Mouse (Mus musculus): ENCODE measurements around the gene 6820408C15Rik.

Gene 6820408C15Rik

GRCm38 (mm10) chr2:152464570-152465150 is 49.3 kb downstream of the 6820408C15Rik start, which contains the start of gene Defb23:
Gene Defb23, minus strand, starts transcription at chr2:152464620.
- no peak for DNase-seq (ENCODE audit: extremely low read depth, low read depth, low spot score)

GRCm38 (mm10) chr2:152470973-152471372 is 55.6 kb downstream of the 6820408C15Rik start:
- no peak for DNase-seq (ENCODE audit: extremely low read depth, low read depth, low spot score)

- no peak for DNase-seq (ENCODE audit: extremely low read depth, low read depth, low spot score)
These were observed 57.0 kb downstream of the 6820408C15Rik start for GRCm38 (mm10) chr2:152472434-152472833.

GRCm38 (mm10) chr2:152476763-152477162 is 61.4 kb downstream of the 6820408C15Rik start, which contains the start of gene Defb20:
Gene Defb20, plus strand, starts transcription at chr2:152477063.
- DNase-seq (ENCODE audit: extremely low read depth, low read depth, low spot score) = no peak

GRCm38 (mm10) chr2:152480881-152481280 is 65.5 kb downstream of the 6820408C15Rik start:
- no peak for DNase-seq (ENCODE audit: extremely low read depth, low read depth, low spot score)

- no peak for DNase-seq (ENCODE audit: extremely low read depth, low read depth, low spot score)
These were observed 66.3 kb downstream of the 6820408C15Rik start for GRCm38 (mm10) chr2:152481726-152482125.

GRCm38 (mm10) chr2:152487024-152487423 is 71.6 kb downstream of the 6820408C15Rik start:
- DNase-seq (ENCODE audit: extremely low read depth, low read depth, low spot score) = no peak

- no peak for DNase-seq (ENCODE audit: extremely low read depth, low read depth, low spot score)
These were observed 74.7 kb downstream of the 6820408C15Rik start, which contains the start of gene Defb22 for GRCm38 (mm10) chr2:152490038-152490437. Gene Defb22, minus strand, starts transcription at chr2:152490138.

- no peak for DNase-seq (ENCODE audit: extremely low read depth, low read depth, low spot score)
These were observed 77.8 kb downstream of the 6820408C15Rik start for GRCm38 (mm10) chr2:152493151-152493550.

Data from fat pad, adult 2 months (tissue).